Mouse (Mus musculus) layer of hippocampus, adult 8-10 months (tissue): ENCODE measurements at regions not wholly inside any gene's neighbourhood (a gene's known extent, or its start where the extent isn't known, plus 50 kb on each side); places are given as distances from the start of the nearest gene placed in this dataset.

Experiments
- DNase-seq, 2 experiments: peaks; one replicate each; pipeline ENCODE4 v3.0.0; 2022; ENCODE audit warnings: low spot score in 2 of 2

GRCm38 (mm10) chr13:51973461-51973860 is 127.0 kb downstream of the Gadd45g start:
- no peak for DNase-seq

- no peak for DNase-seq
Measured at GRCm38 (mm10) chr13:51974101-51974500, 127.6 kb downstream of the Gadd45g start.

- DNase-seq: no peak
Measured at GRCm38 (mm10) chr13:51975330-51975729, 128.9 kb downstream of the Gadd45g start.

GRCm38 (mm10) chr13:51975801-51976601 is 129.5 kb downstream of the Gadd45g start:
- no peak for DNase-seq

GRCm38 (mm10) chr13:51976620-51977214 is 130.2 kb downstream of the Gadd45g start:
- DNase-seq: no peak

- no peak for DNase-seq
Measured at GRCm38 (mm10) chr13:51979301-51979977, 133.0 kb downstream of the Gadd45g start.

GRCm38 (mm10) chr13:51980344-51980743 is 133.9 kb downstream of the Gadd45g start:
- DNase-seq: no peak

- DNase-seq: no peak
Measured at GRCm38 (mm10) chr13:51983002-51983401, 136.5 kb downstream of the Gadd45g start.

- no peak for DNase-seq
Measured at GRCm38 (mm10) chr13:51983575-51983974, 137.1 kb downstream of the Gadd45g start.

- DNase-seq: no peak
Measured at GRCm38 (mm10) chr13:51991339-51991738, 144.9 kb downstream of the Gadd45g start.

GRCm38 (mm10) chr13:51992878-51993277 is 146.4 kb downstream of the Gadd45g start:
- no peak for DNase-seq

- DNase-seq: no peak
Measured at GRCm38 (mm10) chr13:51996163-51996562, 149.7 kb downstream of the Gadd45g start.

- no peak for DNase-seq
Measured at GRCm38 (mm10) chr13:51998542-51998941, 152.1 kb downstream of the Gadd45g start.

- DNase-seq: no peak
Measured at GRCm38 (mm10) chr13:52001811-52002210, 155.3 kb downstream of the Gadd45g start.

- DNase-seq: no peak
Measured at GRCm38 (mm10) chr13:52003946-52004539, 157.6 kb downstream of the Gadd45g start.

- DNase-seq: no peak
Measured at GRCm38 (mm10) chr13:52007585-52008395, 161.3 kb downstream of the Gadd45g start.

- no peak for DNase-seq
Measured at GRCm38 (mm10) chr13:52009231-52009630, 162.8 kb downstream of the Gadd45g start.

- no peak for DNase-seq
Measured at GRCm38 (mm10) chr13:52009766-52010165, 163.3 kb downstream of the Gadd45g start.

- DNase-seq: no peak
Measured at GRCm38 (mm10) chr13:52011001-52011400, 164.5 kb downstream of the Gadd45g start.

GRCm38 (mm10) chr13:52013182-52013581 is 166.7 kb downstream of the Gadd45g start:
- no peak for DNase-seq

GRCm38 (mm10) chr13:52013757-52014156 is 167.3 kb downstream of the Gadd45g start:
- no peak for DNase-seq
